Mouse (Mus musculus): ENCODE measurements around the gene Cdk5. TPM values are rescaled to one million over a fixed set of nuclear protein-coding genes. Genes with fewer than 3 reads are reported as not detected.

Cdk5 gene
- polyA plus RNA-seq, 1 experiment = 33.7 TPM

GRCm38 (mm10) chr5:24387264-24388241 is 35.8 kb downstream of the Cdk5 start:
- no peak for TF ChIP-seq POLR2A (IDR thresholded peaks at IDR 0.05; ENCODE audit: low read depth, low read length)
- no peak for TF ChIP-seq CTCF (IDR thresholded peaks at IDR 0.05; ENCODE audit: extremely low read depth, insufficient read depth, insufficient read length, insufficient replicate concordance)
- Histone ChIP-seq H3K4me3 (ENCODE audit: extremely low read depth, insufficient read depth, insufficient read length) (peak overlapping the region; percentile 49; the same call in 1 of the 2 replicates), H3K36me3 (ENCODE audit: control insufficient read depth, insufficient read depth, low read length) (no peaks in the 10 kb centered on the region), H3K27ac (ENCODE audit: insufficient read depth, low read length) (no peak overlapping the region), H3K27me3 (ENCODE audit: control insufficient read depth, insufficient read depth, low read length) (peaks cover 10% of the 10 kb centered on the region), H3K4me1 (ENCODE audit: control insufficient read depth, insufficient read depth, insufficient read length) (peaks cover 13% of the 10 kb centered on the region)
- no peak for DNase-seq (ENCODE audit: low read depth in 1 of 2, low spot score in 2 of 2)
- WGBS = 3% methylated on average over 73 of the region's 73 CpGs

GRCm38 (mm10) chr5:24385887-24386550 is 37.3 kb downstream of the Cdk5 start:
- H3K4me3 ChIP-seq (ENCODE audit: extremely low read depth, insufficient read depth, insufficient read length) = no peak overlapping the region
- no peak for DNase-seq (ENCODE audit: low read depth in 1 of 2, low spot score in 2 of 2)
- WGBS = 84% methylated on average over 10 of the region's 10 CpGs
- peaks cover 10% of the 10 kb centered on the region for H3K27me3 ChIP-seq (ENCODE audit: control insufficient read depth, insufficient read depth, low read length)
- H3K27ac ChIP-seq (ENCODE audit: insufficient read depth, low read length) = no peak overlapping the region
- peaks cover 13% of the 10 kb centered on the region for H3K4me1 ChIP-seq (ENCODE audit: control insufficient read depth, insufficient read depth, insufficient read length)
- H3K36me3 ChIP-seq (ENCODE audit: control insufficient read depth, insufficient read depth, low read length) = no peaks in the 10 kb centered on the region
- TF ChIP-seq POLR2A (IDR thresholded peaks at IDR 0.05; ENCODE audit: low read depth, low read length) (no peak), CTCF (IDR thresholded peaks at IDR 0.05; ENCODE audit: extremely low read depth, insufficient read depth, insufficient read length, insufficient replicate concordance) (no peak)

- no peak overlapping the region for H3K27ac ChIP-seq (ENCODE audit: insufficient read depth, low read length)
- peaks cover 10% of the 10 kb centered on the region for H3K27me3 ChIP-seq (ENCODE audit: control insufficient read depth, insufficient read depth, low read length)
- H3K4me1 ChIP-seq (ENCODE audit: control insufficient read depth, insufficient read depth, insufficient read length) = peaks cover 13% of the 10 kb centered on the region
- no peak for TF ChIP-seq CTCF (IDR thresholded peaks at IDR 0.05; ENCODE audit: extremely low read depth, insufficient read depth, insufficient read length, insufficient replicate concordance)
- no peak for TF ChIP-seq POLR2A (IDR thresholded peaks at IDR 0.05; ENCODE audit: low read depth, low read length)
- H3K36me3 ChIP-seq (ENCODE audit: control insufficient read depth, insufficient read depth, low read length) = no peaks in the 10 kb centered on the region
- WGBS = 91% methylated on average over 5 of the region's 5 CpGs
- H3K4me3 ChIP-seq (ENCODE audit: extremely low read depth, insufficient read depth, insufficient read length) = no peak overlapping the region
- DNase-seq (ENCODE audit: low read depth in 1 of 2, low spot score in 2 of 2) = no peak
Observed at GRCm38 (mm10) chr5:24385374-24385773, 38.0 kb downstream of the Cdk5 start.

GRCm38 (mm10) chr5:24384407-24384806 is 38.9 kb downstream of the Cdk5 start:
- H3K36me3 ChIP-seq (ENCODE audit: control insufficient read depth, insufficient read depth, low read length) = no peaks in the 10 kb centered on the region
- no peak overlapping the region for H3K4me3 ChIP-seq (ENCODE audit: extremely low read depth, insufficient read depth, insufficient read length)
- H3K4me1 ChIP-seq (ENCODE audit: control insufficient read depth, insufficient read depth, insufficient read length) = peaks cover 12% of the 10 kb centered on the region
- no peak overlapping the region for H3K27ac ChIP-seq (ENCODE audit: insufficient read depth, low read length)
- TF ChIP-seq CTCF (IDR thresholded peaks at IDR 0.05; ENCODE audit: extremely low read depth, insufficient read depth, insufficient read length, insufficient replicate concordance) (no peak), POLR2A (IDR thresholded peaks at IDR 0.05; ENCODE audit: low read depth, low read length) (no peak)
- peak in 1 of 2 experiments; percentile 19 for DNase-seq (ENCODE audit: low read depth in 1 of 2, low spot score in 2 of 2)
- 15% methylated on average over 6 of the region's 6 CpGs for WGBS
- H3K27me3 ChIP-seq (ENCODE audit: control insufficient read depth, insufficient read depth, low read length) = peaks cover 10% of the 10 kb centered on the region

GRCm38 (mm10) chr5:24383026-24383859 is 40.1 kb downstream of the Cdk5 start:
- DNase-seq (ENCODE audit: low read depth in 1 of 2, low spot score in 2 of 2) = peak; percentile 85 to 87
- H3K4me3 ChIP-seq (ENCODE audit: extremely low read depth, insufficient read depth, insufficient read length) = peak overlapping the region; percentile 62
- WGBS = 10% methylated on average over 34 of the region's 34 CpGs
- H3K27ac ChIP-seq (ENCODE audit: insufficient read depth, low read length) = no peak overlapping the region
- peaks cover 8% of the 10 kb centered on the region for H3K27me3 ChIP-seq (ENCODE audit: control insufficient read depth, insufficient read depth, low read length)
- H3K4me1 ChIP-seq (ENCODE audit: control insufficient read depth, insufficient read depth, insufficient read length) = peaks cover 8% of the 10 kb centered on the region
- TF ChIP-seq CTCF (IDR thresholded peaks at IDR 0.05; ENCODE audit: extremely low read depth, insufficient read depth, insufficient read length, insufficient replicate concordance) (peak; percentile 23; the same call in 1 of the 2 replicates), POLR2A (IDR thresholded peaks at IDR 0.05; ENCODE audit: low read depth, low read length) (no peak)
- H3K36me3 ChIP-seq (ENCODE audit: control insufficient read depth, insufficient read depth, low read length) = no peaks in the 10 kb centered on the region

GRCm38 (mm10) chr5:24381988-24382387 is 41.3 kb downstream of the Cdk5 start:
- Histone ChIP-seq H3K4me3 (ENCODE audit: extremely low read depth, insufficient read depth, insufficient read length) (no peak overlapping the region), H3K36me3 (ENCODE audit: control insufficient read depth, insufficient read depth, low read length) (no peaks in the 10 kb centered on the region), H3K27ac (ENCODE audit: insufficient read depth, low read length) (no peak overlapping the region), H3K4me1 (ENCODE audit: control insufficient read depth, insufficient read depth, insufficient read length) (no peaks in the 10 kb centered on the region; the same call in 1 of the 2 replicates), H3K27me3 (ENCODE audit: control insufficient read depth, insufficient read depth, low read length) (no peaks in the 10 kb centered on the region)
- no peak for DNase-seq (ENCODE audit: low read depth in 1 of 2, low spot score in 2 of 2)
- no peak for TF ChIP-seq POLR2A (IDR thresholded peaks at IDR 0.05; ENCODE audit: low read depth, low read length)
- no peak for TF ChIP-seq CTCF (IDR thresholded peaks at IDR 0.05; ENCODE audit: extremely low read depth, insufficient read depth, insufficient read length, insufficient replicate concordance)
- WGBS = 83% methylated on average over 2 of the region's 2 CpGs
